Mouse (Mus musculus) neural tube, embryonic 12.5 days (tissue): ENCODE measurements around the gene Tmeff1. TPM values are rescaled to one million over a fixed set of nuclear protein-coding genes. Genes with fewer than 3 reads are reported as not detected.
A peak's percentile ranks its signal among the peaks of the same experiment; 100 is the strongest.

ENCODE experiments used
- ATAC-seq: fragments of 200-750 bp; cut with Nextera tagmentation; 2 replicates; pipeline ENCODE4 v1.8.0; 2017; ENCODE audit warnings: low read depth, mild to moderate bottlenecking, moderate TSS enrichment, moderate library complexity; ENCODE audit not compliant: low FRiP score
- H3K27ac ChIP-seq: fragments of 300-500 bp; sonication (generic); 2 replicates; pipeline ENCODE4 v1.5.1; 2016
- H3K27me3 ChIP-seq: fragments of 300-500 bp; sonication (generic); replicated peaks from 2 replicates; pipeline ENCODE4 v1.6.1; 2016; ENCODE audit warnings: mild to moderate bottlenecking
- H3K36me3 ChIP-seq: fragments of 300-500 bp; sonication (generic); 2 replicates; pipeline ENCODE4 v1.6.1; 2016; ENCODE audit warnings: mild to moderate bottlenecking
- H3K4me1 ChIP-seq: fragments of 300-500 bp; sonication (generic); 2 replicates; pipeline ENCODE4 v1.6.1; 2016
- H3K4me2 ChIP-seq: fragments of 300-500 bp; sonication (generic); replicated peaks from 2 replicates; pipeline ENCODE4 v1.6.1; 2016; ENCODE audit warnings: mild to moderate bottlenecking
- H3K4me3 ChIP-seq: fragments of 300-500 bp; sonication (generic); 2 replicates; pipeline ENCODE4 v1.5.1; 2016
- H3K9ac ChIP-seq: fragments of 300-500 bp; sonication (generic); 2 replicates; pipeline ENCODE4 v1.6.1; 2016; ENCODE audit warnings: mild to moderate bottlenecking
- H3K9me3 ChIP-seq: fragments of 300-500 bp; sonication (generic); 2 replicates; pipeline ENCODE4 v1.6.1; 2016; ENCODE audit warnings: mild to moderate bottlenecking
- WGBS: fragments of 180-500 bp; shearing (Covaris S2); methylation state at CpG from one replicate; pipeline ENCODE4 v1.1.7; 2016; 5-methylcytosine and 5-hydroxymethylcytosine counted together
- polyA plus RNA-seq: library from polyadenylated mRNA; unstranded; fragments of >200 nt; fragmentation: Nextera tagmentation; extraction: Ambion mirVana; gene quantifications from 2 replicates; pipeline ENCODE4 v1.2.1, GENCODE M21; 2016

The Tmeff1 gene
- polyA plus RNA-seq, 1 experiment from 2014 or later = 328 TPM

GRCm38 (mm10) chr4:48634058-48634457 lies 49.1 kb downstream of the Tmeff1 start:
- H3K27ac ChIP-seq = no peak overlapping the region
- H3K4me2 ChIP-seq = no peak overlapping the region
- H3K9me3 ChIP-seq = no peaks in the 10 kb centered on the region
- peaks cover 34% of the 10 kb centered on the region for H3K36me3 ChIP-seq
- no peaks in the 10 kb centered on the region for H3K27me3 ChIP-seq
- H3K4me3 ChIP-seq = no peak overlapping the region
- WGBS = 77% methylated on average over 2 of the region's 2 CpGs
- no peak; the same call in 1 of the 2 replicates for ATAC-seq
- H3K9ac ChIP-seq = no peak overlapping the region
- no peaks in the 10 kb centered on the region for H3K4me1 ChIP-seq

- WGBS = 96% methylated on average over 13 of the region's 13 CpGs
- no peak for ATAC-seq
- H3K36me3 ChIP-seq = peaks cover 40% of the 10 kb centered on the region
These were observed 51.9 kb downstream of the Tmeff1 start for GRCm38 (mm10) chr4:48636831-48637230.

GRCm38 (mm10) chr4:48638132-48638531 lies 53.2 kb downstream of the Tmeff1 start:
- Histone ChIP-seq H3K4me2 (no peak overlapping the region), H3K9me3 (no peaks in the 10 kb centered on the region), H3K27me3 (no peaks in the 10 kb centered on the region), H3K36me3 (peaks cover 46% of the 10 kb centered on the region), H3K9ac (no peak overlapping the region), H3K27ac (no peak overlapping the region), H3K4me3 (no peak overlapping the region), H3K4me1 (no peaks in the 10 kb centered on the region)
- no peak for ATAC-seq
- WGBS = 77% methylated on average over 10 of the region's 10 CpGs

More at GRCm38 (mm10) chr4:48636831-48637230, 51.9 kb downstream of the Tmeff1 start:
- H3K9ac ChIP-seq = no peak overlapping the region
- no peak overlapping the region for H3K27ac ChIP-seq
- H3K4me3 ChIP-seq = no peak overlapping the region
- no peak overlapping the region for H3K4me2 ChIP-seq
- no peaks in the 10 kb centered on the region for H3K27me3 ChIP-seq
- no peaks in the 10 kb centered on the region for H3K9me3 ChIP-seq
- no peaks in the 10 kb centered on the region for H3K4me1 ChIP-seq

- no peaks in the 10 kb centered on the region for H3K4me1 ChIP-seq
- 93% methylated on average over 17 of the region's 17 CpGs for WGBS
- ATAC-seq = no peak
- no peak overlapping the region for H3K4me2 ChIP-seq
- no peak overlapping the region for H3K9ac ChIP-seq
- H3K27ac ChIP-seq = no peak overlapping the region
- no peaks in the 10 kb centered on the region for H3K27me3 ChIP-seq
- no peaks in the 10 kb centered on the region for H3K9me3 ChIP-seq
- H3K4me3 ChIP-seq = no peak overlapping the region
- peaks cover 55% of the 10 kb centered on the region for H3K36me3 ChIP-seq
These were observed 54.5 kb downstream of the Tmeff1 start for GRCm38 (mm10) chr4:48639503-48639902.

GRCm38 (mm10) chr4:48643801-48644200 lies 58.8 kb downstream of the Tmeff1 start:
- ATAC-seq = no peak
- 85% methylated on average over 6 of the region's 6 CpGs for WGBS
- no peak overlapping the region for H3K27ac ChIP-seq

GRCm38 (mm10) chr4:48646143-48646542 lies 61.2 kb downstream of the Tmeff1 start:
- 95% methylated on average over 5 of the region's 5 CpGs for WGBS
- Histone ChIP-seq H3K4me3 (no peak overlapping the region), H3K9ac (no peak overlapping the region), H3K9me3 (no peaks in the 10 kb centered on the region), H3K27ac (no peak overlapping the region), H3K4me2 (no peak overlapping the region), H3K4me1 (no peaks in the 10 kb centered on the region), H3K27me3 (no peaks in the 10 kb centered on the region), H3K36me3 (peaks cover 67% of the 10 kb centered on the region)
- no peak for ATAC-seq

More at GRCm38 (mm10) chr4:48643801-48644200, 58.8 kb downstream of the Tmeff1 start:
- H3K9ac ChIP-seq = no peak overlapping the region
- no peak overlapping the region for H3K4me3 ChIP-seq
- no peaks in the 10 kb centered on the region for H3K4me1 ChIP-seq
- no peaks in the 10 kb centered on the region for H3K27me3 ChIP-seq
- no peaks in the 10 kb centered on the region for H3K9me3 ChIP-seq
- H3K36me3 ChIP-seq = peaks cover 67% of the 10 kb centered on the region
- no peak overlapping the region for H3K4me2 ChIP-seq

- H3K4me2 ChIP-seq = no peak overlapping the region
- H3K27me3 ChIP-seq = no peaks in the 10 kb centered on the region
- WGBS = 93% methylated on average over 10 of the region's 10 CpGs
- no peak overlapping the region for H3K4me3 ChIP-seq
- no peak overlapping the region for H3K27ac ChIP-seq
- peaks cover 72% of the 10 kb centered on the region for H3K36me3 ChIP-seq
- no peak for ATAC-seq
- H3K4me1 ChIP-seq = no peaks in the 10 kb centered on the region; the same call in 1 of the 2 replicates
- no peaks in the 10 kb centered on the region for H3K9me3 ChIP-seq
- H3K9ac ChIP-seq = no peak overlapping the region
These were observed 65.8 kb downstream of the Tmeff1 start for GRCm38 (mm10) chr4:48650617-48651360.

GRCm38 (mm10) chr4:48654118-48654517 lies 69.1 kb downstream of the Tmeff1 start:
- Histone ChIP-seq H3K4me3 (no peak overlapping the region), H3K9me3 (no peaks in the 10 kb centered on the region), H3K4me2 (no peak overlapping the region), H3K27ac (no peak overlapping the region), H3K27me3 (no peaks in the 10 kb centered on the region), H3K4me1 (no peaks in the 10 kb centered on the region; the same call in 1 of the 2 replicates), H3K9ac (no peak overlapping the region), H3K36me3 (peaks cover 78% of the 10 kb centered on the region)
- WGBS = 43% methylated on average over 4 of the region's 4 CpGs
- peak; percentile 54 for ATAC-seq

GRCm38 (mm10) chr4:48656530-48656929 lies 71.6 kb downstream of the Tmeff1 start:
- WGBS = 95% methylated on average over 8 of the region's 8 CpGs
- H3K4me2 ChIP-seq = no peak overlapping the region
- H3K27me3 ChIP-seq = no peaks in the 10 kb centered on the region
- no peak for ATAC-seq
- no peak overlapping the region for H3K27ac ChIP-seq
- H3K9me3 ChIP-seq = no peaks in the 10 kb centered on the region
- no peak overlapping the region for H3K9ac ChIP-seq
- no peak overlapping the region for H3K4me3 ChIP-seq
- H3K36me3 ChIP-seq = peaks cover 83% of the 10 kb centered on the region
- H3K4me1 ChIP-seq = no peaks in the 10 kb centered on the region; the same call in 1 of the 2 replicates

- no peaks in the 10 kb centered on the region for H3K4me1 ChIP-seq
- no peaks in the 10 kb centered on the region for H3K27me3 ChIP-seq
- no peak overlapping the region for H3K4me3 ChIP-seq
- 84% methylated on average over 4 of the region's 4 CpGs for WGBS
- no peak overlapping the region for H3K27ac ChIP-seq
- no peak overlapping the region for H3K4me2 ChIP-seq
- ATAC-seq = no peak
- peaks cover 70% of the 10 kb centered on the region for H3K36me3 ChIP-seq
- no peak overlapping the region for H3K9ac ChIP-seq
- no peaks in the 10 kb centered on the region for H3K9me3 ChIP-seq
These were observed 75.2 kb downstream of the Tmeff1 start for GRCm38 (mm10) chr4:48660144-48660543.

GRCm38 (mm10) chr4:48660619-48661575 lies 75.9 kb downstream of the Tmeff1 start:
- Histone ChIP-seq H3K9me3 (no peaks in the 10 kb centered on the region), H3K4me2 (no peak overlapping the region), H3K36me3 (peaks cover 70% of the 10 kb centered on the region), H3K27ac (no peak overlapping the region), H3K4me1 (no peaks in the 10 kb centered on the region), H3K27me3 (no peaks in the 10 kb centered on the region), H3K4me3 (no peak overlapping the region), H3K9ac (no peak overlapping the region)
- 96% methylated on average over 7 of the region's 7 CpGs for WGBS
- no peak for ATAC-seq

- no peaks in the 10 kb centered on the region for H3K9me3 ChIP-seq
- H3K4me3 ChIP-seq = no peak within 1 kb of the TSS
- ATAC-seq = no peak
- WGBS = 92% methylated on average over 10 of the region's 10 CpGs
- no peak within 1 kb of the TSS for H3K9ac ChIP-seq
- H3K27me3 ChIP-seq = no peaks in the 10 kb centered on the region
- H3K4me1 ChIP-seq = no peaks in the 10 kb centered on the region
- H3K36me3 ChIP-seq = peaks cover 54% of the 10 kb centered on the region
- no peak within 1 kb of the TSS for H3K27ac ChIP-seq
- H3K4me2 ChIP-seq = no peak within 1 kb of the TSS
These were observed 78.3 kb downstream of the Tmeff1 start, which contains the start of gene Cavin4 for GRCm38 (mm10) chr4:48663271-48663670. TSS of gene Cavin4 (plus strand) at chr4:48663514.
